Mouse (Mus musculus): Measurements from ENCODE around the gene Mup8. TPM values are rescaled to one million over a fixed set of nuclear protein-coding genes. Genes with fewer than 3 reads are reported as not detected.

The Mup8 gene
- polyA plus RNA-seq (2017; shearing (Covaris generic)): not detected

GRCm38 (mm10) chr4:60222499-60222898 is at the start of gene Mup8:
Gene Mup8 (minus strand): TSS chr4:60222599.

Other genes starting within 250 kb of the Mup8 start
- not detected for gene Mup7, start 152.1 kb downstream of the Mup8 start, polyA plus RNA-seq (2017; shearing (Covaris generic))
- gene Mup2, start 68.3 kb downstream of the Mup8 start, polyA plus RNA-seq (2017; shearing (Covaris generic)): not detected
- gene Mup9, start 199.4 kb upstream of the Mup8 start, polyA plus RNA-seq (2017; shearing (Covaris generic)): 0.56 TPM